Mouse (Mus musculus): Measurements from ENCODE around the gene Slc8a1. TPM values are rescaled to one million over a fixed set of nuclear protein-coding genes. Genes with fewer than 3 reads are reported as not detected.
A peak's percentile ranks its signal among the peaks of the same experiment; 100 is the strongest.

The Slc8a1 gene
- total RNA-seq, 1 experiment from 2014 or later, result 10.6 TPM

GRCm38 (mm10) chr17:81669062-81669815, 68.9 kb downstream of the Slc8a1 start:
- DNase-seq, result peak; percentile 25

GRCm38 (mm10) chr17:81668466-81668865, 69.7 kb downstream of the Slc8a1 start:
- DNase-seq, result no peak

DNA sequence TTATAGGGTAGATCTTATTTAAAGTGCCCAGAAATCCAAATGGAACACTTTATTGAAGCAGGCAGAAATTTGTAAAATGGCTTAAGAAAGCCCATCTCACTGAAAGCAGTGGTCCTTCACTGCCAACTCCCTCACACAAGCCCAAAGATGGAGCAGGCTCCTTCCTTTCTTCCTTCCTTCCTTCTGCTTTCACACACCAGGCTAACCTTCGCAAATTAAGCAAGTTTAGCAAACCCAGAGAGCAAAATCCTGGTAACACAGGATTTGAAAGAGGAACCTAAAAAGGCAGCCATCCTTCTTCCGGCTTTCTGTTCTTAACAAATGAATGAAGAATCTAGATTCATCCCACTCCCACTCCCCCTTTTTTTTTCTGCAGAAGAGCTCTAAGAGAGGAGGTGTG, 70.2 kb downstream of the Slc8a1 start:
- DNase-seq, result no peak

DNA sequence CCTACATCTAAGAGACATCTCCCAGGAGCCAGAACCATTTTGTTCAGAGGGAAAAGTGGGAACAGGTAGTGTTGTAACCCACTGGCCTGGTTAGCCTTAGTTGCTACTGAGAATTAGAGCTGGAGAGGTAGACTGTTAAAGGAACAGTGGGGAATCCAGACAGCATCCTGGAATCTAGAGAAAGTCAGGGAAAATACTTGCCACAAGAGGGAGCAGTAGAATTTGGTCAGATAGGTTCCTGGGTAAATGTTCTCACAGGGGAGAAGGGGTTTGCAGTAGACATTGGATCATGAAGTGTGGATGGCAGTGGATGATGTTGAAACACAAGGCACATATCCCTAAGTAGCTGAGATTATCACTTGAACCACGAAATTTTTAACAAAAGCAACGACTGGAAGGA, 71.6 kb downstream of the Slc8a1 start:
- no peak for DNase-seq

DNA sequence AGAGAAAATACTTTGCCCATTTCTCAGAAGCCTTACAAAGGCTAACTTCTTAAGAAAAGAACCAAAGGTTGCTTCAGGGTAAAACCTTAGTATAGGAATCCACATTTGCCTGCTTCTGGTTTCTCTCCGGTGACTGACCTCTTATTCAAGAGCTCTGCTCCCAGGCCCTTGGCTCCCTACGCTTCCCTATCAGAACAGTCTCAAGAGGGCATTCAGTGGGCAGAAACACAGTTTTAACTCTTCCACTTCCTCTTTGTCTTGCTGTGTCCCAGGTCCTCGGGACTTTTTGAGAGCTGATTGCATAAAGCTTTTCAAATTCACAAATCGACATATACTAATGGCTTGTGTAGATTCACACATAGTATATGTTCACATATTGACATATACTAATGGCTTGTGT, 73.3 kb downstream of the Slc8a1 start:
- no peak for DNase-seq

DNA sequence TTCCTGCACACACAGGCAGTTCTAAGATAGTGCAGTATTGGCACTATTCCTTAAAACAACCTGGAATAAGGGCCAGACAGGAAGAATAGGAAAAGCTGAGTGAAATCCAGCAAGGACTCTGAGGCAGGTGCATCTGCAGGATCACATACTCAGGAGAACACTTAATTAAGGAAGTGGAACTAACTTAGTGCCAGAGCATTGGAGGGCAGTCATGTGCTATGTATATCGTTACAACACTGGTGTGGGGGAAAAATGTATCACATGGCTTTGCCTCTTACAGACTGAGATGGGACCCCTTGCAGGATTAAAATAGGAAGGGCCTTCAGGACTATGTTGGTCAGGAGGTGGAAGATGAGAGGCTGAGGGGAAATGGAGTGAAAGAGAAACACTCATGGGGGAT, 80.3 kb downstream of the Slc8a1 start:
- no peak for DNase-seq

DNA sequence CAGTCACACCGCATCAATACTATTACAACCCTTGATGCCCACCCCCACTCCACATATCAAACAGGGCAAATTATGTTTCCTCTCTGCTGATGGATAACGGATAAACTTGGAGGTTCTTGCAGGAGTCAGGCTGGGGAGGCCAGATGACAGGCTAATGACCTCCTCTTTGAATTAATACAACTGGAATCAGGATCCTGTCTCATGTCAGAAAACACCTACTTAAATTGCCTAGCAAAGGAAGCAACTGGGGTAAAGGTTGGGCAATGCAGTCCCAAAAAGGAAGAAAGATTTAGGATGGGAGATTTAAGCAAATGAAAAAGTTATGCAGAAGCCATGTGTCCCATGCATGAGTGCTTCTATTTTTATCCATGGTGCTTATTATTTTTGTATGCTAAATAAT, 83.6 kb downstream of the Slc8a1 start:
- DNase-seq, result no peak

DNA sequence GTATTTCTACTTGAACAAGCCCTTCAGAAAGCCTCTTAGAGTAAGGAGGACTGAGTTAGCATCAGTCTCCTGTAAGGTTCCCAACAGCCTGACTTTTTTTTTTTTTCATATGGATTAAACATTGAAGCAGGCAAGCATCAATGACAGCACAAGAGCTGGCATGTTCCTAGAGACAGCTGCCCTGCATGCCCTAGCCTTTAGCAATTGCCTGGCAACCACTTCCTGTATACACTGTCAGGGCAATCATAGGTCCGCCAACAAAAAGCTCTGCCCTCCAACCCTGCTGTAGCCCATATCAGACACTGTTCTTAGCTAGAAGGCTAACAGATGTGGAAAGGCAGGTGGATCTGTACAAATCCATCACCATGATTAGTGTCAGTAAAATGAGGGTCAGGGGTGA, 85.2 kb downstream of the Slc8a1 start:
- DNase-seq, result no peak

- no peak for DNase-seq
These were observed 101.4 kb downstream of the Slc8a1 start for GRCm38 (mm10) chr17:81636822-81637221.

- no peak for DNase-seq
These were observed 107.7 kb downstream of the Slc8a1 start for GRCm38 (mm10) chr17:81630471-81630870.

GRCm38 (mm10) chr17:81621188-81621644, 117.0 kb downstream of the Slc8a1 start:
- DNase-seq, result no peak

DNA sequence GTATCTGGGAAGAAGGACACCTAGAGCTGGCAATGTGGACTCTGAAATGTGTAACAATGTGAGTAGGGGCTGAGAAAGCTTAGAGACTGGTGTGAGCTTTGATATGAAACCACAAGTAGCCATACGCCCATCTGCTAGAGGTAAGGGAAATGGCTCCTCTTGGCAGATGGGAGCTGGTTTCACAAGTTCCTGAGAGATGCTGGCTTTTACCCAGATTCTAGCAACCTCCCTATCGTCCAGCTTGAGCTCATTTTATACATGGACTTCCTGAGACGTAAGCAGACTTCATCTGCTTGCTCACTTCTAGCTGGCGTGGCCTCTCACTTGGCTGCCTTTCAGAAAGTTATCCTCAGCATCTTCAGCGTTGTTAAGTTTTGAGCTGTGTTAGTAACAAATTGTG, 119.7 kb downstream of the Slc8a1 start:
- DNase-seq, result no peak

DNA sequence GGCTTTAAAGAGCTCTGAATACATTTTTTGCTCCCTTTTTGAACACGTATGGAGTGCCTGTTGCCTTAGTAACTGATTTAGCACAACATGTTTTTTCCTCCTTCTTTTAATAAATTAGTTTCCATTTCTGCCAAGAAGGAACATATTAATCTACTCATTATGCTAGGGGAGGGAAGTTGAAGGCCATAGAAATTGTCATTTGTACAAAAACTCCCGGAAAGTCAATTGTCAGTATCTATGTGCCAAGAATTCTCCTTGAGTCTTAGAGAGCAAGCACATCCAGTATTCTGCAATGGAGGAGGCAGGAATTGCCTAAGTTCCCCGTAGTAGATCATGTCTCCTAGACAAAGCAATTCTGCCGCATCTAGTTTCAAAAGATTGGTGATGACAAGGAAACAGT, 121.9 kb downstream of the Slc8a1 start:
- DNase-seq, result no peak

GRCm38 (mm10) chr17:81615391-81615790, 122.8 kb downstream of the Slc8a1 start:
- no peak for DNase-seq

DNA sequence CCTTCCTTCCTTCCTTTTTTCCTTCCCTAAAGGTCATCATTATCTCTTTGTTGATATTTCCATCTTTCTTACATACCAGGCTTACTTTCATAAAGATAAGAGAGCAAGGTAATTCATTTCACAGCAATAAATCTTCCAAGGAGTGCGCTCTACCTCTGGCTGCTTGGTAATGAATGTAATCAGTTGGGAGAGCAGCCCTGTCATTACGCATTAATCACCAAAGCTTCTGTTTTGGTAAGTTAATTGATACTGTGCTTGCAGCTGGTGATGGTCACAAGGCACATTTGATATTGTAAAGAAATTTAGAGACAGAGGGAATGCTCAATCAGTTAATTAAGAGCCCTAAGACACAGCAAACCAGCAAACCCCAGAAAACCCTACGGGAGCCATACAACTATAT, 130.7 kb downstream of the Slc8a1 start:
- no peak for DNase-seq

- DNase-seq, result no peak
These were observed 132.1 kb downstream of the Slc8a1 start for GRCm38 (mm10) chr17:81606084-81606483.

DNA sequence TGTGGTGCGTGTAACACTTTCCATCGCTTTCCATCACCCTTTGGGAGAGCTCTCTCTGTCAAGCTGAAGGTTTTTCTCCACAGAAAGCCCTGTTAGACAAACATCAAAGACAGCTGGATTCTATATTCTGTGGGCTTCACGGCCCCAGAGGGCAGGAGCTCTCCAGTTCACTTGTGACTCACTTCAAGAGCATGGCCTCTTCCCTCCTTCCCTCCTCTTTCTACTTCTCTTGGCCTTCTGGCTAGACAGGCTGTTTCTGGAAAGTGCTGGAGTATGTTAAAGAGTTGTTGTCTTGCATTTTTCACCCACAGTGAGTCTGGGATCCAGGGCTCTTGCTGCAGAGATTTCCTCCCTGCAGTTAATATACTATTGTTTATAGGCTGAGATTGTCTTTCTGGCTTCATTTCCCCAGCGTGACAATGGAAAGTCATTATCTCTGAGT, 132.9 kb downstream of the Slc8a1 start:
- no peak for DNase-seq

DNA sequence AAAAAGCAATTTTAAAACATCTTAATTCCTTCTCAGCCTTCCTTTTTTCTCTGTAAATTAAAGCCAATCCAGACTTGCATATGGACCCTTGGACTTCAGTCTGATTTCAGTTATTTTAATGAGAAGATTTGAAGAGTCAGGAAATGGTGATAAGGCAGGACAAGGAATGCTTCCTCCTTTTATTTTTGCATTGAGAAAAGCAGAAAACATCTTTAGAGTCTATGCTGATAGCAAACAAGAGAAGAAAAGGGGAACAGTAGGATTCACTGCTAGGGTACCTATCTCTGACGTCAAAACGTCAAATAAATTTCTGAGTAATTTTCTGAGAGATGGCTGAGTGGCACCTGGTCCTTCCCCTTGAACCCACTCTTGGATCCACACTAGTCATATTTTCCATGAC, 139.1 kb downstream of the Slc8a1 start:
- DNase-seq, result no peak

DNA sequence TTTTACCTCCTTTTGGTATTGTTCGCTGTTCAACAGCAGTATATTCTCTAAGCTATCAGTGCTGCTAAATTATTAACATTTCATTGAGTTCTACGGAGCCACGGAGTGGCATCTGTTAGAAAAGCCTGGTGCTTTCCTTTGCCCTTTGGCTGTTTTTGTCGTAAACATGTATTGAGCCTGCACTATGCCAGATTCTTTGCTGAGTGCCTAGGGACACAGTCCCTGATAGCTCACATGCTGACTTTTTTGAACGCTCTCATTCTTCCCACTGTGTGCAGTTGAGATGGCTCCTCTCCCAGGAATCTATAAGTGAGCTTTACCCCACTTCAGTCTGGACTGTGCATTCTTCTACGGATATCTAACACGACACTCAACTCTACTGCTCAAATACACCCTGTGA, 148.4 kb downstream of the Slc8a1 start:
- no peak for DNase-seq

GRCm38 (mm10) chr17:81586759-81587158, 151.4 kb downstream of the Slc8a1 start:
- no peak for DNase-seq

- no peak for DNase-seq
These were observed 158.3 kb downstream of the Slc8a1 start for GRCm38 (mm10) chr17:81579728-81580425.

GRCm38 (mm10) chr17:81576893-81577292, 161.3 kb downstream of the Slc8a1 start:
- no peak for DNase-seq

GRCm38 (mm10) chr17:81565634-81566372, 172.4 kb downstream of the Slc8a1 start:
- no peak for DNase-seq
